Mouse (Mus musculus): ENCODE data around the gene Defb21.

DNA sequence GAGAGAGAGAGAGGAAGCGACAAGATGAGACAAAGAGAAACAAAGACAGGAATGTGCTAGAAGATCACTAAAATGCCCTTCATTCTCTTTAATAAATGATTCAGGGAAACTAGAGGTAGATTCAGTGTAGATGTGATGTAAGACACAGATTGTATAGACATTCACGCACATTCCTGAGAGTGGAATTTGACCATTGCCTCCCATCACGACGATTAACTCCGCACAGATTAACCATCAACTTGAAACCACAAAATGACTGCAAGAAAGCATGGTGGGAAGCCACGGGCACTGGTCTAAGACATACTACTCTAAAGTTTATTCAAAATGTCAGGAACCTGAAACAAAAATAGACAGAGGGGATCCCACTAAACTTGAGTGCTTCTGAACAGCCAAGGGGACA, 2.2 kb upstream of the Defb21 start:
- TF ChIP-seq CTCF (IDR thresholded peaks at IDR 0.05; ENCODE audit: low read depth): no peak
- no peak for TF ChIP-seq EP300 (IDR thresholded peaks at IDR 0.05; ENCODE audit: low read depth)

All from liver, postnatal 0 days (tissue).